Mouse (Mus musculus): ENCODE measurements around the gene Epn1.
"Not testable (repeated sequence)": the region's sequence is repeated elsewhere in the genome, so short reads cannot be mapped to it uniquely, and the experiment has no call there.

Epn1 gene

GRCm38 (mm10) chr7:5059421-5059820 is 20.6 kb upstream of the Epn1 start:
- DNase-seq: no peak

- peak; percentile 69 for DNase-seq
These were observed 19.8 kb upstream of the Epn1 start for GRCm38 (mm10) chr7:5060239-5060731.

- peak; percentile 99 for DNase-seq
These were observed 18.9 kb upstream of the Epn1 start for GRCm38 (mm10) chr7:5060944-5061773.

- DNase-seq: peak; percentile 96
These were observed 18.2 kb upstream of the Epn1 start, which contains the start of gene U2af2 for GRCm38 (mm10) chr7:5061774-5062359. Gene U2af2 (plus strand): TSS chr7:5062143.

- DNase-seq: peak; percentile 77
These were observed 17.6 kb upstream of the Epn1 start for GRCm38 (mm10) chr7:5062360-5063001.

- DNase-seq: no peak
These were observed 15.1 kb upstream of the Epn1 start for GRCm38 (mm10) chr7:5064886-5065285.

GRCm38 (mm10) chr7:5073586-5073985 is 6.4 kb upstream of the Epn1 start:
- DNase-seq: no peak

- no peak for DNase-seq
These were observed 5.1 kb upstream of the Epn1 start for GRCm38 (mm10) chr7:5074984-5075383.

GRCm38 (mm10) chr7:5076931-5077330 is 3.1 kb upstream of the Epn1 start:
- DNase-seq: no peak

GRCm38 (mm10) chr7:5079365-5080009 is 548 bp upstream of the Epn1 start:
- DNase-seq: not testable (repeated sequence)

- DNase-seq: no peak
These were observed 780 bp downstream of the Epn1 start for GRCm38 (mm10) chr7:5080815-5081214.

GRCm38 (mm10) chr7:5081241-5081640 is 1.2 kb downstream of the Epn1 start:
- DNase-seq: no peak

- DNase-seq: no peak
These were observed 1.9 kb downstream of the Epn1 start for GRCm38 (mm10) chr7:5081939-5082338.

- DNase-seq: no peak
These were observed 3.5 kb downstream of the Epn1 start for GRCm38 (mm10) chr7:5083325-5084105.

- no peak for DNase-seq
These were observed 5.5 kb downstream of the Epn1 start for GRCm38 (mm10) chr7:5085512-5085911.

- DNase-seq: no peak
These were observed 6.9 kb downstream of the Epn1 start for GRCm38 (mm10) chr7:5086921-5087440.

GRCm38 (mm10) chr7:5087886-5088285 is 7.9 kb downstream of the Epn1 start:
- DNase-seq: no peak

GRCm38 (mm10) chr7:5089853-5090252 is 9.8 kb downstream of the Epn1 start:
- no peak for DNase-seq

GRCm38 (mm10) chr7:5091008-5091728 is 11.1 kb downstream of the Epn1 start:
- DNase-seq: no peak

- no peak for DNase-seq
These were observed 12.3 kb downstream of the Epn1 start for GRCm38 (mm10) chr7:5092381-5092780.

- DNase-seq: no peak
These were observed 12.9 kb downstream of the Epn1 start for GRCm38 (mm10) chr7:5092831-5093510.
